Mouse (Mus musculus): ENCODE results near the gene Fstl3.
"Not testable (repeated sequence)": the region's sequence is repeated elsewhere in the genome, so short reads cannot be mapped to it uniquely, and the experiment has no call there.

Fstl3 gene

DNA sequence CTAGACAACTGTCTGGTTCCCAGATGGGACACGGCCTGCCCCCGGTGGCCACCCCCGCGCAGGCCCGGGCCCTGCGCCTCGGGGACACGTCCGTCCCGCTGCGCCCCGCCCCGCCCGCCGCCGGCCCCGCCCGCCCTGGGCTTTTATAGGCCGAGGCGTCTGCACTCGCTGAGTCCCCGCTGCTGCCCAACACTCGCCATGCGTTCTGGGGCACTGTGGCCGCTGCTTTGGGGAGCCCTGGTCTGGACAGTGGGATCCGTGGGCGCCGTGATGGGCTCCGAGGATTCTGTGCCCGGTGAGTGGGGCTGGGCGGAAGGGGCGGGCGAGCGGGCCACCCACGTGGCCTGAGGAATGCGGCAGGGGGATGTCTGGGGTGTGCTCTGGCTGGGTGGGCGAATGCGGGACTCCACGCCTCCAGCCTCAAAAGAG lies at the start of gene Fstl3:
Fstl3 (plus strand) TSS at position 170 of the 429 bp plus-strand sequence.
- DNase-seq: no peak

DNA sequence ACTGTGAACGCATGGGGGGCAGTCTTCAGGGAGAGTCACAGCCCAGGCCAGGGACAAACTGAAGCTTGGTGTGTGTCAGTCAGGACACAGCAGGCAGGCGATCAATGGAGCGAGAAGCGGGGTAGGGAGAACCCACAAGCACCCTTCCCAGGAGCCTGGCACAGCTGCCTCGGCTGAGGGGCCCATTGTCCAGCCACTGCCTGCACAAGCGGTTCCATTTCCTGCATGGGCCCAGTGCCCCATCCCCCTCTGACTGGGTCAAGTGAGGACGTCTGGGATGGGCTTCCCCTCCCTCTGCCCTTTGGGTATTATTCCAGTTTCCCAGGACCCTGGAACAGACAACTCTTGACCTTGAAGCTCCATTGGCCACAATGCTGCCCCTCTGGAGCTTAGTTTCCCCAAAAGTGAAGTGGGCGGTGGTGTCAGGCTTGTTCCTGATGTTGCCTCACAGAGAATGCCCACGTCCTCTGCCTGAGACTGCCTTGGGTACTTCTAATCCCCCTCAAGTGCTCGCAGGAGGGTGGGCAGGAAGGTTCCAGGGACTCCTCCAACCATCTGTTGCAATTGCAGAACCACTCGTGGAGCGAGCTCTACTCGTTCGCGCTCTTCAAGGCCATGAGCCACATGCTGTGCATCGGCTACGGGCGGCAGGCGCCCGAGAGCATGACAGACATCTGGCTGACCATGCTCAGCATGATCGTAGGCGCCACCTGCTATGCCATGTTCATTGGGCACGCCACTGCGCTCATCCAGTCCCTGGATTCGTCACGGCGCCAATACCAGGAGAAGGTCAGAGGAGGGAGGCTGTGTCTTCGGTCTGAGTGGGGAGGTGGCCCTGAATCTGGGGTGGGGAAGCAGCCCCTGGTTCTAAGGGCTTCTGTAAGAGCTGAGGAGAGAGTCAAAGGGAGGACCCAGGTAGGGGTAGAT lies 48.5 kb upstream of the Fstl3 start:
- no peak for DNase-seq

DNA sequence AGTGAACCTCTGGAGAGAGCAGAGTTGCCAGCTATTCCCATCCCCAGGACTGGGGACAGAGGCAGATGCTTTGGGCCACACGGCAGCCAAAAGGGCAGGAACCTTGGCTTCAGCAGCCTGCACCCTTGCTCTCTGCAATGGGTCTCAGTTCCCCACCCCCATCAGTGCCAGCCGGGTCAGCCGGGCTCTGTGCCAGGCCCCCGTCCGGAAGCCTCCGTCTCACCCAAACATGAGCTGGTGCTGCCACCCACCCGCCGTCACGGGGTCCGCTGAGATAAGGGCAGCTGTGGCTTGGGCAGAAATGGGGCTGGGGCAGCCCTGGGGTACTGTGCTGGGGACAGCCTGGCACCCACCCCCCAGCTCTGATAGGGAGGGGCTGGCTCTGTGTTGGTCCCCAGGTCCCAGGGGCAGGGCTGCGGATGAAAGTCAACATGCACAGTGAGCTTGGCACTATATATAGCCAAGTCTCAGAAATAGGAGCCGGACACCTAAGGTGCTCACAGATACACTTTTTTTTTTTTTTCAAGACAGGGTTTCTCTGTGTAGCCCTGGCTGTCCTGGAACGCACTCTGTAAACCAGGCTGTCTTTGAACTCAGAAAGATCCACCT lies 47.6 kb upstream of the Fstl3 start:
- no peak for DNase-seq

DNA sequence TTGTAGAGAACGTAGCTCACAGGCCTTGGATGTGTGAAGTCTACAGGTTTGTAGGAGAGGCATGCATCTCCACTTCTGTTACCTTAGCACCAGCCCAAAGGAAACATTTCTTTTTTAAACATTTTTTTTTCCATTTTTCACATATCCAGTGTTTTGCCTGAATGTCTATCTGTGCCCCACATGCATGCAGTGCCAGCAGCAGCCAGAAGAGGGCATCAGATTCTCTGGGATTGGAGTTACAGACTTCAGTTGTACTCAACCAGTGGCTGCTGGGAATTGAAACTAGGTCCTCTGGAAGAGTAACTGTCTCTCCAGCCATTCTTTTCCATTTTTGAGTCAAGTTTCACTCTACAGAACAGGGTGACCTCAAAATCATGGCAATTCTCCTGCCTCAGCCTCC lies 44.6 kb upstream of the Fstl3 start:
- DNase-seq: peak; percentile 50 to 61

DNA sequence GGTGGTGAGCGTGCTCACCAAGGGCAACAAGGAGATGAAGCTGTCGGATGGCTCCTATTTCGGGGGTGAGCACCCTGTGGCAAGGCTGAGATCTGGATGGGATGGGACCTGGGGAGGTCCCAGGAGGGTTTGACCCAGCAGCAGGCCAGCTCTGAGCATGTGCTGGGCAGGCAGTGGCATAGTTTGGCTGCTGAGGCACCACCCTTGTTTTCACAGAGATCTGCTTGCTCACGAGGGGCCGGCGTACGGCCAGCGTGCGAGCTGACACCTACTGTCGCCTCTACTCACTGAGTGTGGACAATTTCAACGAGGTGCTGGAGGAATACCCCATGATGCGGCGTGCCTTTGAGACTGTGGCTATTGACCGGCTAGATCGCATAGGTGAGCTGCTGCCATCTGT lies 43.2 kb upstream of the Fstl3 start:
- no peak for DNase-seq

DNA sequence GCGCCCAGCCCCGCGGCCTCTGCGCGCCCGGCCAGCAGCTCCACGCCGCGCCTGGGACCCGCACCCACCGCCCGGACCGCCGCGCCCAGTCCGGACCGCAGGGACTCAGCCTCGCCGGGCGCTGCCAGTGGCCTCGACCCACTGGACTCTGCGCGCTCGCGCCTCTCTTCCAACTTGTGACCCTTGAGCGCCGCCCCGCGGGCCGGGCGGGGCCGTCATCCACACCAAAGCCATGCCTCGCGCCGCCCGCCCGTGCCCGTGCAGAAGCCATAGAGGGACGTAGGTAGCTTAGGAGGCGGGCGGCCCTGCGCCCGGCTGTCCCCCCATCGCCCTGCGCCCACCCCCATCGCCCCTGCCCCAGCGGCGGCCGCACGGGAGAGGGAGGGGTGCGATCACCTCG lies 41.7 kb upstream of the Fstl3 start:
- DNase-seq: no peak

DNA sequence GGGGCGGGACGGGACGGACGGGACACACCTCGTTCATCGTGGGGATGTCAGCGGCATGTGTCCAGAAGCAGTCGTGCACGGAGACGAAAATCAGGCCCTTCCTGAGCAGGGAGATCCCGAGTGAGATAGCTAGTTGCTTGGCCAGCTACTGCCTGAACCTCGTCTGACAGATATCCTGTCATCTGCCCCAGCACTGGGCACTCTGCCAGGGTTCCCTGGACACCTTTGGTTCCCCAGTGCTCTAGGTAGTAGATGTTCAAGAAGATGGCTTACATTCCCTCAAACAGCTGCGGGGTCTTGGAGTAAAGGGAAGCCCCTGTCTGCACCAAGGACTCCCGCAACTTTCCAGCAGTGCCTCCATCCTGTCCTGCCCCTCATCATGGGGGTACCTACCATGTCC lies 40.4 kb upstream of the Fstl3 start:
- DNase-seq: no peak

DNA sequence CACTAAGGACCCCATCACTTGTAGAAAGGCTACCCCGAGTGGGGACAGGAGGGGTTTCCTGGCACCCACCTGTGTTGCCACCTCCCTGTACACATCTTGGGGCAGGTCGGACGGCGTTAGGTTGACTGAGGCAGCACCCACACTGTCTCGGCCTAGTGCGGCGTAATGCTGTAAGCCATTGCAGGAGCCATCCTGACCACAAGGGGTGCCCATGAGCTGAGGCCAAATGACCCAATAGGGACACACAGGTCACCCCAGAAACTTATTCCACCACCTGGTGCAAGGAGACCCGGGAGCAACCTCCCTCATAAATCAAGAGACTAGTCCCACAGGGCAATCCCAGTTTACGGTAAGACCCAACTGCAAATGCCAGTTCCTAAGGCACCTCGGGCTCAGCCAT lies 38.8 kb upstream of the Fstl3 start:
- DNase-seq: no peak

DNA sequence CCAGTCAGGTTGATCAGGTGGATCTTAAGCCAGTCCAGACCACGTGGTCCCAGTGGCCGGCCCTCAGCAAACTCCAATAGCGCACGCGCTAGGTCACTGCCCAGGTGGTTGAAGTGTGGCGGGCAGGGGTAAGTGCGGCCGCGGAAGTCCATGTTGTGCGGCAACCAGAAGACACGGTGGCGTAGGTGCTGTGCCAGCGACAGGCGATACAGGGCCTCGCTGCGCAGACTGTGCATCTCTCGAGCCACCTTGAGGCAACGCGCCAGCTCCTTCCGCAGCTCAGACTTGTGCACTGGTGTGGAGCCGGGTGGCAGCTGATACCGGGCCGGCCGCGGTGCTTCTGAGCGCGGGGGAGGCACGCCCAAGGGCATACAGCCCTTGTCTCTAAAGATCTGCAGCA lies 37.8 kb upstream of the Fstl3 start:
- DNase-seq: no peak

DNA sequence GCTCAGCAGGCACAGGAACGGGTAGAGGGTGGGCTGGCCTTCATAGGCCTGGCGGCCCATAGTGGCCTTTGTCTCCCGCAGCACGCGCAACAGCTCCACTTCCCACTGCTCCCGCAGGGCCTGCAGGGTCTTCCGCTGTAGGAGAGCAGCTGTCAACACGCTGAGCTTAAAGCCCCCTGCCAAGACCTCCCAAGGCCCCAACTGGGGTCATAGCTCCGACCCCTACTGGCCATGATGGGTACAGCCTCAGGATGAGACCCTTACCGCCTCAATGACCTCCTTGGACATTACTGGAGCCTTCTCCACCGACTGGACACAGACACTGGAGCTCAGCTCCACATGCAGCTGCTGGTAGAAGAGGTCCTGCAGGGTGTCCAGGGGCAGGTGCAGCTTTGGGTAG lies 36.2 kb upstream of the Fstl3 start:
- DNase-seq: no peak

DNA sequence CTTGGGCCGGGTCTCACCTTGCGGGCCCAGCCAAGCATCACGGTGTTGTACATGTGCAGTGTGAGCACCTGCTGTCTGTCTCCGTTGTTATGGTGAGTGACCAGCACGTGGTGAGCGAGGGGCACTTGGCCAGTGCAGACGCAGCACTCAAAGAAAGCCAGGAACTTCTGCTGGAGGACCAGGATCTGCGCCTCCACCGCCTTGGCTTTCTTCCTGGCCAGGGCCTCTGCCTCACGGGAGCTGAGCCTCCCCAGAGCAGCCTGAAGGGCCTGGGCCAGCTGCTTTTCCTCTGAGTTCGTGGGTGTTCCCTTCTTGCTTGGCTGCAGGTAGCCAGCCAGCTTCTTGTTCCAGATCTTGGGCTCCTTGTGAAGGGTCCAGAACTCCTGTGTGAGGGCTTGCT lies 33.9 kb upstream of the Fstl3 start:
- no peak for DNase-seq

DNA sequence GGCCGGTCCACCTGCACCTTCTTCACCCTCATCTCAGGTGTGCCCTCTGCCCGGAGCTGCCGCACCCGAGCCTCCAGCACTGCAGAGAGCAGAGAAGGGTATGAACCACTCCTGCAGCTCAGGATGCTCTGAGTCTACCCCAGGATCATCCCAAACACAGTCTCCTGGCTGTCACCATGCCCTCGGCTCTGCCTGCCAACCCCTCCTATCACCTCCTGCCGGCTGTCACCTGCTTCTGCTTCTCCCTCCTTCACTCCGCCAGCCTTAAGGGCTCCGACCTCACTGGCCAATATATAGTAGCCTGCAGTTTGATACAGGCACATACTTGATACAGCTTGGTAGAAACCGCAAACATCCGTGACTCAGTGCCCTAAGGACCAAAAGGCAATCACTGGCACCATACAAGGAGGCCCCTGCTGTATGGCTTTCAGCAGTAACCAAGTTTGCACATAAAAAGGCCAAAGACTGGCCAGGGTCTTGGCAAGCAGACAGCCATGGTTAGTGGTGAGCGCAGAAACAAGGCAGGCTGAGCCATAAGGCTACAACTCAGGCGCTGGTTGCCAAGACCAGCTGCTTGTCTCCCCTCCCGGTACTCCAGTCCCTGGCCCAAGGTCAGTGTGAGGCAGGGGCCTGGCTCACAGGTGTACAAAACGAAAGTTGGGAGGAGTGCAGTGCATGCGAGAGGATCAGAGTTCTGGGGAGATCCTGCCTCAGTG lies 33.3 kb upstream of the Fstl3 start:
- no peak for DNase-seq

DNA sequence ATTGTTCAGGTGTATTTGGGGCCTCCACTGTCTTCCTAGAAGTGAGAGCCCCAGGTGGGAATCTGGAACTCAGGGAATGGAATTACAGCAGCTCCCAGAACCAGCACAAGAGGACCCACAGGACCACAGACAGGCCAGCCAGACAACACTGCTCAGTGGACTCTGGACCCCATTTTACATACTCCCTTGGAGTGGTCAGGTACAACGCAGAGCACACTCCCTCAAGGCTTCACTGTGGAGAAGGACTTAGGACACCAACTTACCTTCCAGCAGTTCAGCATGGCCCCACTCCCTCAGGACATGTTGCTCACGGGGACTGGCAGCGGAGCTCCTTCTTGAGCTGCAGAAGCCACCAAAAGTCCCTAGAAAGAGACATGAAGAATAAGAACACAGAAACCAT lies 31.7 kb upstream of the Fstl3 start:
- DNase-seq: no peak

DNA sequence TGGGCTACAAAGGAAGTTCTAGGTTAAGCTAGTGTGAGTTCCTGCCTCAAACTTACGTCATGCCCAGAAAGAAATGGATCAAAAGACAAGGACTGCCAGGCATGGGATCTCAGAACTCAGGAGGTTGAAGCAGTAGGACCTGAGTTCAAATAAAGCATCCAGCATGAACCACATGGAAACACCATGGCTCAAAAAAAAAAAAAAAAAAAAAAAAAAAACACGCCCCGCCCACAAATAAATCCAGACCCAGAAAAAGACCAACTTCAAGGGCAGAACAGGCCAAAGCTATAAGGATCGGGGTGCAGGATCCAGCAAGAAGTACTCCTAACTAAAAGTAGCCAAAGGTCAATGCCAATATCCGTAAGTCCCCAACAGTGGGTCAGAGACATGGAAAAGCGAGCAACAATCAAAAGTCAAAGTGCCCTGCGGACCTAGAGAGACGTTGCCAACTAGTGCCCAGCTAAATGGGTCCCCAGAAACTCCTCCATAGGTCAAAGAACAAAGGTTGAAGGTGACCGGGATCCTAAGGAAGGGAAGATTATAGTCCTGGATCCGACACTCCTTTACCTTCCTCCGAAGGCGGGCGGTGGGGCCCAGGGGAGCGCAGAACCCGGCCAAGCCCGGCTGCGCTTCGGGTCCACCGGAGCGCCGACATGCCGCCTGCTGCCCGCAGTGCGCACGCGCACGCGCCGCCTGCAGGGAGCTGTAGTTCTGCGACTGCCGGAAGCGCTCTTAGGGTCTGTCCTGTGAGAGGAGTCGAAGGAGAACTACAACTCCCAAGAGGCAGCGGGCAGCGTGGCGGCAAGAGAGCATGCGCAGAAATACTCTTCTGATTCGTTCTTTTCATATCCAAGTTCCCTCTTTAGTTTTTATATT lies 30.9 kb upstream of the Fstl3 start, which contains the start of gene Polrmt:
Polrmt (minus strand) TSS at position 684 of the 876 bp plus-strand sequence.
- DNase-seq: peak; percentile 93 to 97

DNA sequence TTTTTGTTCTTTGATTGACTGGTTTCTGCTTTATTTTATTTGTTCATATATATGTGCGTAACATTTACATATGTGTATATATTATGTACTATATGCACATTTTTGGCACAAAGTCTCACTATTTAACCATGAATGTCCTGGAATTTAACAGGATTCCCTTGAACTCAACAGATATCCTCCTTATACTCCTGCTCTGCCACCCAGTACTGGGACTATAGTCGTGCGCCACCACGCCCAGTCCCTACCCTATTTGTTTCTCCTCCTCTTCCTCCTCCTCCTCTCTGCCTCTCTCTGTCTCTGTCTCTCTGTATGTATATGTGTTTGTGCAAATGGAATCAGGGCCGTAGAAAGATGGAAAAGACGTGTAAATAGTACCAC lies 30.3 kb upstream of the Fstl3 start:
- no peak for DNase-seq

DNA sequence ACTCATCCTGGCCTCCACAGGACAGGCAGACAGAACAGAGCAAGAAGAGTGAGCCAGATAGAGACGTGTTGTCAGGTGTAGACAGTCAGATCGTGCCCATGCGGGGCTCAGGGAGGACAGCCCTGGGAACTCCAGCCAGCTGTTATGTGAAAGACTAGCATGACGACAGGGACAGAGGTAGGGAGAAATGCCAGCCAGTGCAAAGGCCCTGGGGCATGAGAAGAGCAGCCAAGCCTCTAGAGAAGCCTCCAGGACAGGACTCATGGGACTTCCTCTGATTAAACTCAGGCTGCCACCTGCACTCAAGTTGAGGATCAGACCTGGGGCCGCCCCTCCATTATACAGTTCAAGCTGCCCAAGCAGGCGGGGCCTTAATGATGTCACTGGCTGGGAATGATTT lies 28.6 kb upstream of the Fstl3 start:
- no peak for DNase-seq

DNA sequence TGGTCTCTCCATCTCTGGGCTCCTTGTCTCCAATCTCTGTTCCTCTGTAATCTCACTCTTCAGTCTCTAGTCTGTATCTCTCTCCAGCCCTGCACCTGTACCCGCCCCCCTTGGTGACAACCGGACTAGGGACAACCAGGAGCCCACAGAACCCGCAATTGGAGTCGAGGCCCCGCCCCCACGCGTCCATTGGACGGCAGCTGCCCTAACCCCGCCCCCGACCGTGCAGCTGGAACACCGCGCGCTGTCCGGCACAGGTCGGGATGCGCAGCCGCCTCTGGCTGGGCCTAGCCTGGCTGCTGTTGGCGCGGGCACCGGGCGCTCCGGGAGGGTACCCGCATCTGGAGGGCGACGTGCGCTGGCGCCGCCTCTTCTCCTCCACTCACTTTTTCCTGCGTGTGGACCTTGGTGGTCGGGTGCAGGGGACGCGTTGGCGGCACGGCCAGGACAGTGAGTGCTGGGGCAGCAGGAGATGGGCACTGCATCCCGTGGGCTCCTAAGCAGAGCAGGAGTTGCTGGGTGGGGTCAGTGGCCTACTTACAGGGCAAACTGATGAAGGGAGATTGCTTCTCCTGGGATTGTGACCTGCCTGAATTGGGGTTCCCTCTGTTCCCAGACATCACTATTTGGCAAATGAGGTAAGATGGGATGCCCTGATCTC lies 22.1 kb upstream of the Fstl3 start, which contains the start of gene Fgf22:
Fgf22 (plus strand) TSS at position 221 of the 661 bp plus-strand sequence.
- DNase-seq: peak in 1 of 2 experiments; percentile 38

DNA sequence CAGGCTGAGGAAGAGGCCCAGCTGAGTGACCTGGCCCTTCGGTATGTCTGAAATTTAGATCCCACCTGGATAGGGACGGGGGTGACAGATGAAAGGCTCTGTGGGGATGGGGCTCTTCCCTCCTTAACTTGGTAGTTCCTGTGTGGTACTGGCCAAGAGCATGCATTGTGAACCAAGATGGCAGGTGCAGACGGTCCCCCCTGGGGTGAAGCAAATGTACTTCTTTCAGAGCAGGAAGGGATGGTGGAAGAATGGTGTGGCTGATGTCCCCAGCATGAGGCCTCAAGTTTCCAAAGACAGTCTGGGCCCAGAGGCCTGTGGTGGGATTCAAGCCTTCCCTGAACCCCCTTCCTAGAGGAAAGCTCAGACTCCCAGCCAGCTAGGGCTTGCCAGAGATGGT lies 21.2 kb upstream of the Fstl3 start:
- no peak for DNase-seq

DNA sequence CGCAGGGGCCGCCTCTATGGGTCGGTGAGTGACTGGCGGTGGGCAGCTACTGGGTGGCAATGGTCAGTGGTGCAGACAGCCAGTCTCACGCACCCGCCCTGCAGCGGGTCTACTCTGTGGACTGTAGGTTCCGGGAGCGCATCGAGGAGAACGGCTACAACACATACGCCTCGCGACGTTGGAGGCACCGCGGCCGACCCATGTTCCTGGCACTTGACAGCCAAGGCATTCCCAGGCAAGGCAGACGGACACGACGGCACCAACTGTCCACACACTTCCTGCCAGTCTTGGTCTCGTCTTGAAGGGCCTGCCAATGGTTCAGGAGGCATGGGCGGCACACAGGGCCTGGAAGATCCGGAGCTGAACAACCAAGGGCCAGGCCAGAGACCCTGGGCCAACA lies 20.4 kb upstream of the Fstl3 start:
- no peak for DNase-seq

DNA sequence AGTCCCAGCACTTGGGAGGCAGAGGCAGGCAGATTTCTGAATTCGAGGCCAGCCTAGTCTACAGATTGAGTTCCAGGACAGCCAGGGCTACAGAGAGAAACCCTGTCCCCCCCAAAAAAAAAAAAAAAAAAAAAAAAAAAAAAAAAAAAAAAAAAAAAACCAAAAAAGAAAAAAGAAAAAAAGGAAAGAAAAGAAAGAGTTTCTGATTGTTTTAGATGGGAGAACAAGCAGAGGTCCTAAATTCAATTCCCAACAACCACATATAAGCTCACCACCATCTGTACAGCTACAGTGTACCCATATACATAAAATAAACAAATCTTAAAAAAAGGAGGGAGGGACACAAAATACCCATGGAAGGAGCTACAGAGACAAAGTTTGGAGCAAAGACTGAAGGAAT lies 17.4 kb upstream of the Fstl3 start:
- not testable (repeated sequence) for DNase-seq

DNA sequence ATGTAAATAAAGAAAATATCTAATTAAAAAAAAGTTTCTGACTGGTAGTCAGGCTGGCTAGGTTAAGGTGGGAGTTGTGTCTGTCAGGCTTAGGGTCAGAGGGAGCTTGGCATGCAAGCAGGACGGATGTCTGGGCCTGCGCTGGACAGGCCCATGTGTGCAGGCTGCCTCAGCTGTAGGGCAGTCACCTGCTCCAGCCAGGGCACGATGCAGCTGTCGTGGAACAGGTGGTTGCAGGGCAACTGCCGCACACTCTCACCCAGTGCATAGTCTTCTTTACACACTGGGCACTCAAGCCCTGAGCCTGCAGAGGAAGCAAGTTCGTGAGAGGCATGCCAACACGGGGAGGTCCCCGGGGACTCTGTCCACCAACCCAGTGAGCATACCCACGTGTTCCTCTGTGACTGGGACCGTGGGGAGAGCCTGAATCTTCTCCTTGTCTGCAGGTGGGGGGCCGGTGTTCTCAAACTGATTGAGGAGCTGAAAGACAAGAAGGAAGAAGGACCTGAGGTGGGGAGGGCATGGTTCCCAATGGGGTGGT lies 16.4 kb upstream of the Fstl3 start:
- no peak for DNase-seq

DNA sequence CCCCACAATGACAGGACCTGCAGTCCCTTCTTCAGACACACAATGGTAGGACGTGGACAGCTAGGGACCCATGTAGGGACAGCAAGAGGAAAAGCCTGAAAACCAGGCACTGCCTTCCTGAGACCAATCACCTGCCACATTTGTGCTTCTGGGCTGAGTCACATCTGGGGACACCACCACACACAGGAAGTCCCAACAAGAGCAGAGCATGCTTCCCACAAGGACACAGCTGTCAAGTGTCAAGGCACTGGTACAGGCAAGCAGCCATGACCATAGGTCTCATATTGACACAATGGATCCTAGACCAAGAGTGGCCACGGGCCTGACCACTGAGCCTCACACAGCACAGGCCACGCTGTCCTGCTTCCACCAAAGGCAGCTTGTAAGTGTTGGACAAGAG lies 14.2 kb upstream of the Fstl3 start:
- DNase-seq: no peak

Measured in thymus, postnatal 36 days (tissue).